Mouse (Mus musculus) ES-Bruce4 (cell line): ENCODE measurements at regions not wholly inside any gene's neighbourhood (a gene's known extent, or its start where the extent isn't known, plus 50 kb on each side); places are given as distances from the start of the nearest gene placed in this dataset.

Source experiments
- H3K27ac ChIP-seq: 2 replicates; pipeline ENCODE4 v1.5.1; 2012; ENCODE audit warnings: low read length, inconsistent platforms; ENCODE audit not compliant: insufficient read depth
- H3K27me3 ChIP-seq: 2 replicates; pipeline ENCODE4 v1.6.1; 2012; ENCODE audit warnings: mild to moderate bottlenecking, low read length, inconsistent platforms; ENCODE audit not compliant: control insufficient read depth, poor library complexity, insufficient read depth, severe bottlenecking
- H3K36me3 ChIP-seq: 2 replicates; pipeline ENCODE4 v1.6.1; 2012; ENCODE audit warnings: inconsistent platforms, mild to moderate bottlenecking, low read length, moderate library complexity; ENCODE audit not compliant: control insufficient read depth, poor library complexity, insufficient read depth, severe bottlenecking
- H3K4me1 ChIP-seq: one replicate; pipeline ENCODE4 v1.8.1; 2011; ENCODE audit warnings: low read length; ENCODE audit not compliant: control insufficient read depth, insufficient read depth
- H3K4me3 ChIP-seq: 2 replicates; pipeline ENCODE4 v1.5.1; 2011; ENCODE audit warnings: low read depth, mild to moderate bottlenecking, low read length
- H3K9ac ChIP-seq: 2 replicates; pipeline ENCODE4 v1.6.1; 2012; ENCODE audit warnings: low read depth, mild to moderate bottlenecking, inconsistent platforms; ENCODE audit not compliant: poor library complexity, severe bottlenecking
- H3K9me3 ChIP-seq: replicated peaks from 2 replicates; pipeline ENCODE4 v1.6.1; 2012; ENCODE audit warnings: mild to moderate bottlenecking, low read length, inconsistent platforms; ENCODE audit not compliant: control insufficient read depth, poor library complexity, insufficient read depth, severe bottlenecking
- CTCF ChIP-seq: IDR thresholded peaks from one replicate; pipeline ENCODE4 v1.8.1; 2011; ENCODE audit warnings: low read depth, low read length
- EP300 ChIP-seq: IDR thresholded peaks from 2 replicates; pipeline ENCODE4 v1.6.1; 2011; ENCODE audit warnings: low read depth, low read length; ENCODE audit not compliant: insufficient read depth
- POLR2A ChIP-seq: IDR thresholded peaks from one replicate; pipeline ENCODE4 v1.8.1; 2011; ENCODE audit warnings: low read length; ENCODE audit not compliant: insufficient read depth

DNA sequence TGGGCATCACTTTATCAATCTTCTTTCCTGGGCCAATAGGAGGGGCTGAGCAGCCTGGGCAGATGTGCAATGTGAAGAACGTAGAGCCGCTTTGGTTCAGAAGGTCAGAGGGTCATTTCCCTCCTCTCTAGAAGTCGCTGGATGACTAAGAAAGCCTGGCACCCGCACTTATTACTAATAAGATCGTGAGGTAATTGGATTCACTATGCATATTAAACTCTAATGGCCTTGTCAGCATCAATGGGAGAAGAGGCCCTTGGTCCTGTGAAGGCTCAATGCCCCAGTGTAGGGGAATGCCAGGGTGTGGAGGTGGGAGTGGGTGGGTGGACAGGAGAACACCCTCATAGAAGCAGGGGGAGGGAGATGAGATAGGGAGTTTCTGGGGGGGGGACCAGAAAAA lies 149.8 kb upstream of the Mast4 start:
- Histone ChIP-seq H3K36me3 (no peaks in the 10 kb centered on the region), H3K4me3 (no peak overlapping the region), H3K4me1 (no peaks in the 10 kb centered on the region), H3K27me3 (no peaks in the 10 kb centered on the region), H3K9me3 (no peaks in the 10 kb centered on the region), H3K9ac (no peak overlapping the region), H3K27ac (no peak overlapping the region)
- no peak for TF ChIP-seq CTCF
- TF ChIP-seq POLR2A: no peak
- no peak for TF ChIP-seq EP300

GRCm38 (mm10) chr13:103483392-103483791 lies 149.1 kb upstream of the Mast4 start:
- no peaks in the 10 kb centered on the region for H3K27me3 ChIP-seq
- no peaks in the 10 kb centered on the region for H3K36me3 ChIP-seq
- H3K9me3 ChIP-seq: no peaks in the 10 kb centered on the region
- no peak overlapping the region for H3K27ac ChIP-seq
- no peak overlapping the region for H3K9ac ChIP-seq
- no peaks in the 10 kb centered on the region for H3K4me1 ChIP-seq
- no peak overlapping the region for H3K4me3 ChIP-seq
- no peak for TF ChIP-seq EP300
- no peak for TF ChIP-seq CTCF
- no peak for TF ChIP-seq POLR2A

GRCm38 (mm10) chr13:103476328-103476727 lies 142.0 kb upstream of the Mast4 start:
- H3K27ac ChIP-seq: no peak overlapping the region
- no peak overlapping the region for H3K4me3 ChIP-seq
- H3K27me3 ChIP-seq: no peaks in the 10 kb centered on the region
- no peak for TF ChIP-seq EP300
- no peak for TF ChIP-seq CTCF
- no peak for TF ChIP-seq POLR2A
- no peak overlapping the region for H3K9ac ChIP-seq
- no peaks in the 10 kb centered on the region for H3K9me3 ChIP-seq
- no peaks in the 10 kb centered on the region for H3K36me3 ChIP-seq
- no peaks in the 10 kb centered on the region for H3K4me1 ChIP-seq

DNA sequence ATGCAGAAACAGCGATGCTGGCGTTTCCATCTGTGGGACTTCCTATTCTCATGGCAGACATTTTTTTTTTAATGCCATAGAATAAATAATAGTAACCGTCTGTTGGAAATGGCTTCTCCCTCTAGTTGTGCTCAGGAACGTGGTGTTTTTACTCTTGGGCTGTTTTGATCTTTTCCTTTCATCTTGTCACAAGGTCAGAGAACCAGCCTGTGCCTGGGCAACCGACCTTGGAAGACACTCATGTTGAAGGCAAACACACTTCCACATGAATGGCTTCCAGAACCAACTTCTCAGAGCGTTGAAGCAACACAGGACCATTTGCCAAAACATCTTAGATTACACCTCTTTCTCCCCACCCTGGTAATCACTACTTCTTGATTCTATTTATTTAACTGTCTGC lies 137.9 kb upstream of the Mast4 start:
- Histone ChIP-seq H3K9ac (no peak overlapping the region), H3K27me3 (no peaks in the 10 kb centered on the region), H3K27ac (no peak overlapping the region), H3K4me3 (no peak overlapping the region), H3K4me1 (no peaks in the 10 kb centered on the region), H3K36me3 (no peaks in the 10 kb centered on the region), H3K9me3 (no peaks in the 10 kb centered on the region)
- no peak for TF ChIP-seq EP300
- TF ChIP-seq CTCF: no peak

- H3K9me3 ChIP-seq: no peaks in the 10 kb centered on the region
- no peaks in the 10 kb centered on the region; the same call in 1 of the 2 replicates for H3K27me3 ChIP-seq
- no peak overlapping the region for H3K4me3 ChIP-seq
- no peak for TF ChIP-seq CTCF
- TF ChIP-seq POLR2A: no peak
- TF ChIP-seq EP300: no peak
- H3K36me3 ChIP-seq: no peaks in the 10 kb centered on the region
- H3K27ac ChIP-seq: no peak overlapping the region
- H3K9ac ChIP-seq: no peak overlapping the region
- H3K4me1 ChIP-seq: no peaks in the 10 kb centered on the region
These were observed 135.8 kb upstream of the Mast4 start for GRCm38 (mm10) chr13:103470141-103470540.

DNA sequence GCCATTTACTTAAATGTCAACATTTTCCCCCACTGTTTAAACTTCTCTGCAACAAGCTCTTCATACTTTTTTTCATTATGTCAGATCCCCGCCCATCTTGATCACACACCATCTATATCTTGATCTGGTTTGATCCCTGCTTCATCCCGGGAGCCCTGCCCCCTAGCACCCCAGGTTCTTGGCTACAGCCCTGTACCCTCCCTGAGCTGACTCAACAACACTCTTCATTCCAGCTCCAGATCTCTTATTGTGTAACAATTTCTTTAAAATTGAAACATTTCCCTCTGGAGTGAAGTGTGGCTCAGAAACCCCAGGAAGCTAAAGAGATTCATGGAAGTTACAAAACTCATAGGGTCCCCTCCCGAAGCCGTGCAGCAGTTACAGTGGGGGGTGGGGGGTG lies 126.2 kb upstream of the Mast4 start:
- Histone ChIP-seq H3K27ac (no peak overlapping the region), H3K27me3 (no peaks in the 10 kb centered on the region; the same call in 1 of the 2 replicates), H3K36me3 (no peaks in the 10 kb centered on the region), H3K9ac (no peak overlapping the region), H3K4me3 (no peak overlapping the region), H3K4me1 (no peaks in the 10 kb centered on the region), H3K9me3 (no peaks in the 10 kb centered on the region)
- TF ChIP-seq EP300: no peak
- TF ChIP-seq CTCF: no peak
- TF ChIP-seq POLR2A: no peak
